Mouse (Mus musculus) heart, adult 11 months (tissue): ENCODE results near the gene Olfr1417.

ENCODE experiments used
- DNase-seq: peaks from one replicate; pipeline ENCODE4 v3.0.0; 2022

Gene Olfr1417

GRCm38 (mm10) chr19:11810003-11810758, 28.8 kb downstream of the Olfr1417 start:
- peak; percentile 84 for DNase-seq

GRCm38 (mm10) chr19:11808452-11808851, 30.6 kb downstream of the Olfr1417 start:
- DNase-seq = peak; percentile 63

DNA sequence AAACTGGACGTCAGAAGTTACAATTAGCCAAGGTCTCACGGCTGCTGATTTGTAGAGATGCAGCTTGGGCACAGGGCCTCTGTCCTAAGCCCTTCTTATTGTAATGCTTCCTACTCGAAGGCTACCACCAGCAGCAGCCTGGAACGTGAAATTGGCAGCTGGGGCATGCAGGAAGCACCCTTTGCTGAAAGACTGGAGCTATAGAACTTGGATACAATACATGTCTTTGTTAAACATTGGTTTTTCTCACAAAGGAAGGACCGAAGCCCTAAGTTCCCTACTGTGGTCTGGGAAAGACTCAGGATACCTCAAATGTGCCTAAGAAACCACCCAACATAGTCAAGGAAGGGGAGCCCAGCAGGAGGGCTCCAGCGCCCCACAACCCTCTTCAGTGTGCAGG, 31.2 kb downstream of the Olfr1417 start:
- DNase-seq = no peak

DNA sequence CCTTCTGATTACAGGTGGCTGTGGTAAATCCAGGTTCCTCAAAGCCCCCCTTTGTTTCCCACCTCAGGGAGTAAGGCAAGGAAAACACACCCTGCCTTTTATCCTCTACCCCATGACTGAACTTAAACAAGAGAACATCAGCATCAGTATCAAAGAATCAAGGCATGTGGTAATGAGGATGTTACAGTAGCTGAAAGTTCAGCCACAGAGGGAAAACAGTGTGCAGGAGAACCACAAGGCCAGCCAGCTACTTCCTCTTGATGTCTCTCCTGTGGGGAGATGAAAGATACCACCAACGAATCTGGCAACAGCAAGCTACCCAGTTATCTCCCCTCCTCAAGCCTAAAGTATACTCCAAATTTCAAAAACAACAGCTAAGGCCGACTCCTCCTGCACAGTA, 31.8 kb downstream of the Olfr1417 start:
- peak; percentile 82 for DNase-seq

DNA sequence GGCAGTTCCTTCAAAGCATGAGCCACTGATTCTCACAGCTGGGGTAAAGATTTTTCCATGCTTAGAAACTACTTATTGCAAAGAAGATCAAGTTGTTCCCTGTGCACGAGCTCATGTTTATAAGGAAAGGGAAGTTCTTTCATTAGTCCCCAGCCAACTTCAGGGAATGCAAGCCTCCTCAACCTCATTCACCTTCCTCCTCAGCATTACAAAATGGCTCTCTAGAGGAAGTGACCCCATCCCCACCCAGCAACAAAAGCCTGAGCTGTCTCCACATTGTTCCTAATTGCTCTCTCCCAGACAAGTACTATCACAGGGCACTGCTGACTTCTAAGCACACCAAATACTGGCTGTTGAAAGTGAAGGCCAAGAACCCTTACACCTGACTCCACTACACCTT, 34.6 kb downstream of the Olfr1417 start:
- peak; percentile 95 for DNase-seq

DNA sequence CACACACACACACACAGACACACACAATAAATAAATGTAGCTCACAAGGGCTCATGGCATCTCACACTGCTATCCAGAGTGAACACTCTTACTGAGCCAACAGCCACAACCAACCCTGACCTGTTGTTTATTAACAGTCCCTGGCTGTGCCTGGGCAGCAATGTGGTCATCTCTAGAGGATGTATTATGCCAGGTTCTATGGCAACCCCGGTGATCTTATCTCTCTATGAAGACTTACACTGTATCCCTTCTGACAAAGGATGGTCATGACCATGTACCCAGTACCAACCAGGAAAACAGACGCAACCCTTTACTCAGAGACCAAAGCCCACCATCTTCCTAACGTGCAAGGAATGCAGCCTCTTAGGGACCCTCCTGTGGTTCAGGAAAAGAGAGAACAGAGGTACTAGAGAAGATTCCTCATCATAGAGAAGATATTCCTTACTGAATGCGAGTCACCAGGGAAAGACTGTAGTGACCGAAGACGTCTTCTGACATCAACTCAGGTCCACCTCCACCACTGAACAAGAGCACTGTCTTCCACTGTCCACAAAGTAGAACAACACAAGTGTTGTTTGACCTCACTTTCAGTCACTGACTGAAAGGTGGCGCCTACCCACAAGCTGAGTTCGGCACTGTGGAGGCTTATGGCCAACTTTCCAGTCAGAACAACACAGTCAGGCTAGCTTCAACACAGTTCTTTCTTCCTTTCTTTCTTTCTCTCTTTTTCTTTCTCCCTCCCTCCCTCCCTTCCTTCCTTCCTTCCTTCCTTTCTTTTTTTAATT, 38.3 kb downstream of the Olfr1417 start:
- peak; percentile 51 for DNase-seq

GRCm38 (mm10) chr19:11794447-11794846, 44.6 kb downstream of the Olfr1417 start:
- peak; percentile 53 for DNase-seq

DNA sequence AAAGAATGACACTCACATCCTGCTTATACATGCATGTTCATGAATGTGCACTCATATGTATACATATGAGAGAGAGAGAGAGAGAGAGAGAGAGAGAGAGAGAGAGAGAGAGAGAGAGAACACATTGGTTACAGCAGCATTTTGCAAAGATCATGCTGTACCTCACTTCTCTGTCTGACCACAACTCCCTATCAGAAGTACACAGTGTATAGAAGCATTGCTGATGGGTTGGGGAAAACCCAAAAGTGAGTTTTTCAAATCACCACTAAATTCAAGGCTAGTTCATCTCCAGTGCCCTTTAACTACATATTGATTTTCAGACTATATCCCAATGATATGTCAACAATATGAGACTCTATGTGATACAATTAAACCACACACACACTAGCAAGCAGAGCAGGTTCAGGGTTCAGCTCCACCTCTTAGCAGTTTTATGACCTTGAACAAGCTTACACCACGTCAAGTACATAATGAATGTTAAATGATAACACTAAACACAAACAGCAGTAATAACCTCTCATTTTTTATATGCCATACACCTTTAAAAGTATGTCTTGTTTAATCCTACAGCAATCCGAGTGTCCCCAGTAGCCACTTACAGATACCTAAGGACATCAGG, 45.2 kb downstream of the Olfr1417 start:
- DNase-seq = no peak

GRCm38 (mm10) chr19:11791825-11792224, 47.2 kb downstream of the Olfr1417 start:
- DNase-seq = peak; percentile 22

DNA sequence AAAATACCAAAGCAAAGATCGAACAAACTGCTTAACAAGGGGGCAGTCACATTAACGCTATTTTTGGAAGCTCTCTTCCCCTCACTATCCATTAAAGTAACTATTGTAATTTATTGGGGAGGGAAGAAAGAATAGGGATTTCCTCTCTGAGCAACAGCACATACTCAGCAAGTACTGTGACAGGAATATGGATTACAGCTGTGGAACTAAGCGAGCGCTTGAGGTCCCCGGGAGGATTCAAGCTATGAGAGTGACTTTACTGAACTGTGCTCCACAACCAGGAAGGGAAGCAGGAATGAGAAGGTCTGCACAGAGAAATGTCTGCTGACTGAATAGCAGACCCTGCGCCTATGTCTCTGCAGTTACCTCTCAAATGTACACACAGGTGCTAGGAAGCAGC, 50.1 kb downstream of the Olfr1417 start:
- no peak for DNase-seq

DNA sequence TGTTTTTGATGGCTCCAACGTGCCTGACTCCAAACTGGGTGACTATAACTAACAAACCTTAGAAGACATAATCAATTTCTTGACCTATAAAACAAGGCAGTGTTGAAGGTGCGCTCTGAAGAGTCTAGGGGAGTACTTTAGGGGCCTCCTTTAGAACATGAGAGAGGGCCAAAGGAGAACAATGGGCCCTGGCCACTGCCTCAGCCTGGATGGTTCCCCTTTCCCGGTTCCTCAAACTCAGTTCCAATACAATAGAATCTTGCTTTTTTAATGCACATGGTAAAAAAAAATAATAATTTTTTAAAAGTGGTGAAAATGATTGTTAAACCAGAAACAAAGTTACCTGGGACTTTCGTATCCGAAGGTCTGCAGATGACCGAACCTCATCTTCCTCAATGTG, 51.2 kb downstream of the Olfr1417 start:
- peak; percentile 70 for DNase-seq

DNA sequence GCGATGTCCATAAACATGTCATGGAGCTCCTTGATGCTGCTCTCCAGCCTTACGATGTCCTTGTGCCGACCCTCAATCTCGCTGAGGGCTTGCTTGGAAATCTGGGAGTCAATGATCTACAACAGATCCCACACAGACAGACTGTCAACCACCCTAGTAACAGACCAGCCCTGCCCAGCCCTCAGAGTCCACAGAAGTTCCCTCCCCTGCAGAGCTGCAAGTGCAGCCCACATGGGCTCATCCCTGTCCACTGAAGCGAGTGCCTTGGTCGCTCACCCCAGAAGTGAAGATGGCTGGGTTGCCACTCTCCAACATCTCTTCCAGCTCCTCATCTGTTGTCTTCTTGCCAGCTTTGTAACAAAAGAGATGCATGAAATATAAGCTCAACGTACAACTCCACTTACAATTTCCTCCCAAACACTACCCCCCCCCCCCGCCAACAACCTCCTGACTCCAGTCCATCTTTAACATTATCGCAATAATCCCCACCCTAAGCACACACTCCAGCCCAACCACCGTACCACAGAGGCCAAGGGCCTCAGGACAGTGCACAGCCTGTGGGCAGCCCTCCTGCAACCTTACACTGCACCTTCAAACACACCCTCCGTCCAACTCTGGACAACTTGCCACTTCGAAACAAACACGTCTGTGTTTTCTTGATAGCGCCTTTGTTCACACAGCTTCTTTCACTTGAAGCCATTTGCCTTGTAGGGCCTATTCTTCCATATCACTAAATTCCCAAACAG, 53.4 kb downstream of the Olfr1417 start:
- peak; percentile 71 for DNase-seq

DNA sequence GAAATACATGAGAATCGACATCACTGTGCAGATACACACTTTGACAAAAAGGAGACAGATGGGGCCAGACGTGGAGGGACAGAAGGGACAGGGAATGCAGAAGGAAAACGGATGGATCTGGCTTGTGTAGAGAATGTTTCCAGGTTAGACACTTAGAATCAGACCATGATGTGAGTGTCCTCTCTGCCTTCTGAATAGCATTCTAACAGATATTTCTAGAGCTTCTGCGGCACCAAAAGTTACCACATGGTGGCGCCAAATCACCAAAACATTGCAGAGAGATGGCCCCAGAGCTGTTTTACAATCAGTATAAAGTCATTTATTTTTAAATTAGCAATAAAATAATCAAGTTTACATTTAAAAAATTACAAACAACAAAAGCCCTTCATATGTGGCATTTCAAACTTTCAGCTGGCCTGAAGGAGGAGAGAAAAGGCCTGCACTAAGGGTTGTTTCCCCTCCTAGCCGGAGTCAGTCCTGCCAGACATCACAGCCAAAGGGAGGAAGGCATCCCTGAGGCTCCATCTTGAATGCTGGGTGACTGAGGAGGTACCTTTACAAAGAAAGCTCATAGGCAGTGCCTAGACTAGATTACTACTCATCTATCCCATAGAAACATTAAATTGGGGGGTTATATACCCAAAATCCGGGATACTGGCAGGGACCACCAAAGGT, 61.7 kb downstream of the Olfr1417 start:
- no peak for DNase-seq
